Mouse (Mus musculus) lung, postnatal 0 days (tissue): ENCODE measurements around the gene St6galnac3.
A peak's percentile ranks its signal among the peaks of the same experiment; 100 is the strongest.

Experiments used
- CTCF ChIP-seq: IDR thresholded peaks from 2 replicates; pipeline ENCODE4 v1.5.1; 2016; ENCODE audit warnings: antibody characterized with exemption, mild to moderate bottlenecking
- EP300 ChIP-seq: IDR thresholded peaks from 2 replicates; pipeline ENCODE4 v1.6.1; 2016; ENCODE audit warnings: antibody characterized with exemption, mild to moderate bottlenecking, control low read depth

- TF ChIP-seq EP300 (no peak), CTCF (peak; percentile 13; the same call in 1 of the 2 replicates)
Measured at GRCm38 (mm10) chr3:153689793-153690291, 35.1 kb downstream of the St6galnac3 start.
